Mouse (Mus musculus): ENCODE measurements at regions not wholly inside any gene's neighbourhood (a gene's known extent, or its start where the extent isn't known, plus 50 kb on each side); places are given as distances from the start of the nearest gene placed in this dataset.

- ATAC-seq (ENCODE audit: low FRiP score, low TSS enrichment) (no peak), DNase-seq (ENCODE audit: low spot score) (no peak)
- no peak for TF ChIP-seq CTCF (IDR thresholded peaks at IDR 0.05; ENCODE audit: low read depth)
- no peak for TF ChIP-seq EP300 (optimal IDR thresholded peaks at IDR 0.05)
- no peaks in the 10 kb centered on the region for H3K36me3 ChIP-seq (ENCODE audit: control insufficient read depth, insufficient read depth, low read length)
- H3K9ac ChIP-seq (ENCODE audit: low read length), result no peak overlapping the region
- WGBS, result 69% methylated on average over 2 of the region's 2 CpGs
- no peaks in the 10 kb centered on the region for H3K4me1 ChIP-seq (replicated peaks; ENCODE audit: control insufficient read depth, insufficient read depth)
- H3K4me2 ChIP-seq (replicated peaks; ENCODE audit: low read depth), result no peak overlapping the region
- no peaks in the 10 kb centered on the region for H3K9me3 ChIP-seq (ENCODE audit: control insufficient read depth, low read length)
- H3K4me3 ChIP-seq (ENCODE audit: low read depth, low read length), result no peak overlapping the region
- H3K27me3 ChIP-seq (ENCODE audit: control insufficient read depth, insufficient read depth, low read length), result no peaks in the 10 kb centered on the region
- no peak overlapping the region for H3K27ac ChIP-seq (replicated peaks)
Observed at GRCm38 (mm10) chr11:112458075-112458474, 323.9 kb upstream of the Sox9 start.

- Histone ChIP-seq H3K9me3 (ENCODE audit: control insufficient read depth, low read length) (no peaks in the 10 kb centered on the region), H3K9ac (ENCODE audit: low read length) (no peak overlapping the region), H3K27ac (replicated peaks) (no peak overlapping the region), H3K36me3 (ENCODE audit: control insufficient read depth, insufficient read depth, low read length) (no peaks in the 10 kb centered on the region), H3K4me3 (ENCODE audit: low read depth, low read length) (no peak overlapping the region), H3K4me1 (replicated peaks; ENCODE audit: control insufficient read depth, insufficient read depth) (no peaks in the 10 kb centered on the region), H3K4me2 (replicated peaks; ENCODE audit: low read depth) (no peak overlapping the region), H3K27me3 (ENCODE audit: control insufficient read depth, insufficient read depth, low read length) (no peaks in the 10 kb centered on the region)
- 64% methylated on average over 1 of the region's 1 CpGs for WGBS
- TF ChIP-seq EP300 (optimal IDR thresholded peaks at IDR 0.05) (no peak), CTCF (IDR thresholded peaks at IDR 0.05; ENCODE audit: low read depth) (no peak)
- DNase-seq (ENCODE audit: low spot score) (no peak), ATAC-seq (ENCODE audit: low FRiP score, low TSS enrichment) (no peak)
Observed at GRCm38 (mm10) chr11:112463121-112463520, 318.9 kb upstream of the Sox9 start.

GRCm38 (mm10) chr11:112464386-112464785 is 317.6 kb upstream of the Sox9 start:
- Histone ChIP-seq H3K27ac (replicated peaks) (no peak overlapping the region), H3K9ac (ENCODE audit: low read length) (no peak overlapping the region), H3K4me3 (ENCODE audit: low read depth, low read length) (no peak overlapping the region), H3K36me3 (ENCODE audit: control insufficient read depth, insufficient read depth, low read length) (no peaks in the 10 kb centered on the region), H3K27me3 (ENCODE audit: control insufficient read depth, insufficient read depth, low read length) (no peaks in the 10 kb centered on the region), H3K4me1 (replicated peaks; ENCODE audit: control insufficient read depth, insufficient read depth) (no peaks in the 10 kb centered on the region), H3K4me2 (replicated peaks; ENCODE audit: low read depth) (no peak overlapping the region), H3K9me3 (ENCODE audit: control insufficient read depth, low read length) (no peaks in the 10 kb centered on the region)
- TF ChIP-seq EP300 (optimal IDR thresholded peaks at IDR 0.05) (no peak), CTCF (IDR thresholded peaks at IDR 0.05; ENCODE audit: low read depth) (no peak)
- DNase-seq (ENCODE audit: low spot score), result no peak
- no peak for ATAC-seq (ENCODE audit: low FRiP score, low TSS enrichment)
- WGBS, result 58% methylated on average over 4 of the region's 4 CpGs

GRCm38 (mm10) chr11:112470336-112470735 is 311.7 kb upstream of the Sox9 start:
- H3K9ac ChIP-seq (ENCODE audit: low read length), result no peak overlapping the region
- WGBS, result 46% methylated on average over 3 of the region's 3 CpGs

GRCm38 (mm10) chr11:112473237-112473636 is 308.8 kb upstream of the Sox9 start:
- H3K27me3 ChIP-seq (ENCODE audit: control insufficient read depth, insufficient read depth, low read length), result no peaks in the 10 kb centered on the region
- no peak overlapping the region for H3K9ac ChIP-seq (ENCODE audit: low read length)
- ATAC-seq (ENCODE audit: low FRiP score, low TSS enrichment) (no peak), DNase-seq (ENCODE audit: low spot score) (no peak)
- H3K4me3 ChIP-seq (ENCODE audit: low read depth, low read length), result no peak overlapping the region
- H3K27ac ChIP-seq (replicated peaks), result no peak overlapping the region
- H3K36me3 ChIP-seq (ENCODE audit: control insufficient read depth, insufficient read depth, low read length), result no peaks in the 10 kb centered on the region
- no peak for TF ChIP-seq CTCF (IDR thresholded peaks at IDR 0.05; ENCODE audit: low read depth)
- no peak for TF ChIP-seq EP300 (optimal IDR thresholded peaks at IDR 0.05)
- WGBS, result 84% methylated on average over 7 of the region's 7 CpGs
- H3K4me2 ChIP-seq (replicated peaks; ENCODE audit: low read depth), result no peak overlapping the region
- no peaks in the 10 kb centered on the region for H3K4me1 ChIP-seq (replicated peaks; ENCODE audit: control insufficient read depth, insufficient read depth)
- no peaks in the 10 kb centered on the region for H3K9me3 ChIP-seq (ENCODE audit: control insufficient read depth, low read length)

More at GRCm38 (mm10) chr11:112470336-112470735, 311.7 kb upstream of the Sox9 start:
- TF ChIP-seq CTCF (IDR thresholded peaks at IDR 0.05; ENCODE audit: low read depth), result no peak
- no peak for TF ChIP-seq EP300 (optimal IDR thresholded peaks at IDR 0.05)
- H3K4me3 ChIP-seq (ENCODE audit: low read depth, low read length), result no peak overlapping the region
- H3K4me1 ChIP-seq (replicated peaks; ENCODE audit: control insufficient read depth, insufficient read depth), result no peaks in the 10 kb centered on the region
- no peak overlapping the region for H3K27ac ChIP-seq (replicated peaks)
- no peak for DNase-seq (ENCODE audit: low spot score)
- H3K9me3 ChIP-seq (ENCODE audit: control insufficient read depth, low read length), result no peaks in the 10 kb centered on the region
- no peak for ATAC-seq (ENCODE audit: low FRiP score, low TSS enrichment)
- H3K36me3 ChIP-seq (ENCODE audit: control insufficient read depth, insufficient read depth, low read length), result no peaks in the 10 kb centered on the region
- H3K4me2 ChIP-seq (replicated peaks; ENCODE audit: low read depth), result no peak overlapping the region
- no peaks in the 10 kb centered on the region for H3K27me3 ChIP-seq (ENCODE audit: control insufficient read depth, insufficient read depth, low read length)

- WGBS, result 79% methylated on average over 6 of the region's 6 CpGs
- Histone ChIP-seq H3K27me3 (ENCODE audit: control insufficient read depth, insufficient read depth, low read length) (no peaks in the 10 kb centered on the region), H3K9me3 (ENCODE audit: control insufficient read depth, low read length) (no peaks in the 10 kb centered on the region), H3K36me3 (ENCODE audit: control insufficient read depth, insufficient read depth, low read length) (no peaks in the 10 kb centered on the region), H3K4me3 (ENCODE audit: low read depth, low read length) (no peak overlapping the region), H3K4me1 (replicated peaks; ENCODE audit: control insufficient read depth, insufficient read depth) (no peaks in the 10 kb centered on the region), H3K27ac (replicated peaks) (no peak overlapping the region), H3K9ac (ENCODE audit: low read length) (no peak overlapping the region), H3K4me2 (replicated peaks; ENCODE audit: low read depth) (no peak overlapping the region)
- no peak for ATAC-seq (ENCODE audit: low FRiP score, low TSS enrichment)
- TF ChIP-seq EP300 (optimal IDR thresholded peaks at IDR 0.05) (no peak), CTCF (IDR thresholded peaks at IDR 0.05; ENCODE audit: low read depth) (no peak)
- no peak for DNase-seq (ENCODE audit: low spot score)
Observed at GRCm38 (mm10) chr11:112473681-112474080, 308.3 kb upstream of the Sox9 start.
